Mouse (Mus musculus): ENCODE measurements around the gene Crocc2. TPM values are rescaled to one million over a fixed set of nuclear protein-coding genes. Genes with fewer than 3 reads are reported as not detected.
"Not testable (repeated sequence)": the region's sequence is repeated elsewhere in the genome, so short reads cannot be mapped to it uniquely, and the experiment has no call there.

The Crocc2 gene
- total and polyA plus RNA-seq, 3 experiments, result not detected

DNA sequence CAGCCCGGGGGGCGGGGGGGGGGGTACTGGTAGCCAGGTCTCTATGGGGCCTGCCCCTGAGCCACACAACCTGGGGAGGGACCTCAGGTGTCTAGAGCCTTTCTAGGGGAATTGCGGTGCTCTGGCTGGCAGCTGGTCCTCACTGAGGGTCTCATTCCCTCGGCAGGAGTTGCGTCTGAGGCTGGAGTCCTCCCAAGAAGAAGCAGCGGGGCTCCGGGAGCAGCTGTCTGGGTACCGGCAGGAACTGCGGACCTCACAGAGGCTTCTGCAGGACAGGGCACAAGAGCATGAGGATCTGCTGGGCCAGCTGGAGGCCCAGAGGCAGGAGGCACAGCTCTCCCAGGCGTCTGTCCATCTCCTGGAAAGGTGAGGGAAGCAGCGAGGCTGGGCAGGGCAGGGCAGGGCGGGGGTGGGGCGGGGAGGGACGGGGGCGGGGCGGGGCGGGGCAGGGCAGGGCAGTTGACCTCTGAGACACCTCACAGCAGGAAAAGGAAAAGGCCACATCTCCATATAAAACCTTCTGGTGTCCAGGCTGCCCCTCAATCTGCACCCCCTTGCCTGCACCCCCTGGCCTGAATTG is 22.3 kb downstream of the Crocc2 start:
- Histone ChIP-seq H3K4me2 (ENCODE audit: insufficient read depth, low read depth, poor library complexity, severe bottlenecking) (no peak overlapping the region), H3K9ac (ENCODE audit: insufficient read depth, low read depth) (no peak overlapping the region), H3K4me1 (ENCODE audit: control insufficient read depth in 1 of 2, insufficient read depth in 2 of 2) (no peaks in the 10 kb centered on the region), H3K9me3 (replicated peaks; ENCODE audit: low read length) (peaks cover 17% of the 10 kb centered on the region), H3K4me3 (replicated peaks in 1 of 3; ENCODE audit: low read depth in 2 of 3, low read length in 2 of 3, poor library complexity in 1 of 3) (no peak overlapping the region), H3K27ac (ENCODE audit: insufficient read depth, low read depth) (no peak overlapping the region), H3K27me3 (replicated peaks) (peaks cover 86% of the 10 kb centered on the region), H3K36me3 (replicated peaks in 1 of 2; ENCODE audit: control insufficient read depth in 1 of 2, insufficient read depth in 1 of 2, low read length in 1 of 2) (no peaks in the 10 kb centered on the region), H3K79me2 (replicated peaks; ENCODE audit: control insufficient read depth, extremely low read depth, insufficient read depth, poor library complexity, severe bottlenecking) (no peaks in the 10 kb centered on the region)
- in situ Hi-C loops (cut with MboI; ENCODE audit: low pct_ligation_motif_present, low pct_unique_long_range_greater_than_20kb, low sequenced_read_pairs), result loop anchor here (25.0 kb wide), 1 partner anchor 521 kb away; no protein-coding TSS in a partner anchor
- DNase-seq (ENCODE audit: extremely low read depth), result no peak
- dilution Hi-C loops (cut with MboI; ENCODE audit: extremely low pct_ligation_motif_present, extremely low pct_unique_long_range_greater_than_20kb, low sequenced_read_pairs), result no loop called here
- TF ChIP-seq TCF12 (IDR thresholded peaks at IDR 0.05; ENCODE audit: low read depth, low read length) (no peak), MXI1 (IDR thresholded peaks at IDR 0.05; ENCODE audit: low read depth, low read length) (no peak), UBTF (IDR thresholded peaks at IDR 0.05; ENCODE audit: low read depth, low read length) (no peak), HCFC1 (IDR thresholded peaks at IDR 0.05; ENCODE audit: low read depth, low read length) (no peak)

GRCm38 (mm10) chr1:93194961-93195360 is 26.4 kb downstream of the Crocc2 start:
- dilution Hi-C loops (cut with MboI; ENCODE audit: extremely low pct_ligation_motif_present, extremely low pct_unique_long_range_greater_than_20kb, low sequenced_read_pairs), result no loop called here
- Histone ChIP-seq H3K36me3 (replicated peaks in 1 of 2; ENCODE audit: control insufficient read depth in 1 of 2, insufficient read depth in 1 of 2, low read length in 1 of 2) (no peaks in the 10 kb centered on the region), H3K9me3 (replicated peaks; ENCODE audit: low read length) (peaks cover 29% of the 10 kb centered on the region), H3K27me3 (replicated peaks) (peaks cover 77% of the 10 kb centered on the region), H3K4me1 (ENCODE audit: control insufficient read depth in 1 of 2, insufficient read depth in 2 of 2) (no peaks in the 10 kb centered on the region), H3K4me2 (ENCODE audit: insufficient read depth, low read depth, poor library complexity, severe bottlenecking) (no peak overlapping the region), H3K4me3 (replicated peaks in 1 of 3; ENCODE audit: low read depth in 2 of 3, low read length in 2 of 3, poor library complexity in 1 of 3) (no peak overlapping the region), H3K27ac (ENCODE audit: insufficient read depth, low read depth) (no peak overlapping the region), H3K9ac (ENCODE audit: insufficient read depth, low read depth) (no peak overlapping the region), H3K79me2 (replicated peaks; ENCODE audit: control insufficient read depth, extremely low read depth, insufficient read depth, poor library complexity, severe bottlenecking) (no peaks in the 10 kb centered on the region)
- no peak for TF ChIP-seq POLR2AphosphoS2 (IDR thresholded peaks at IDR 0.05; ENCODE audit: low read depth, low read length)
- no peak for TF ChIP-seq ZMIZ1 (IDR thresholded peaks at IDR 0.05; ENCODE audit: low read depth, low read length)
- TF ChIP-seq ZNF384 (IDR thresholded peaks at IDR 0.05; ENCODE audit: low read depth, low read length), result no peak
- TF ChIP-seq MAFK (IDR thresholded peaks at IDR 0.05; ENCODE audit: insufficient replicate concordance, low read length), result no peak
- TF ChIP-seq RAD21 (IDR thresholded peaks at IDR 0.05; ENCODE audit: low read depth, low read length), result no peak
- TF ChIP-seq CHD2 (IDR thresholded peaks at IDR 0.05; ENCODE audit: low read length), result no peak
- TF ChIP-seq MEF2A (IDR thresholded peaks at IDR 0.05; ENCODE audit: borderline replicate concordance, low read depth, low read length), result no peak
- TF ChIP-seq ZC3H11A (IDR thresholded peaks at IDR 0.05; ENCODE audit: low read depth, low read length), result no peak
- no peak for TF ChIP-seq E2F4 (IDR thresholded peaks at IDR 0.05; ENCODE audit: insufficient replicate concordance, low read depth, low read length)
- TF ChIP-seq MAX (IDR thresholded peaks at IDR 0.05; ENCODE audit: low read length), result no peak
- in situ Hi-C loops (cut with MboI; ENCODE audit: low pct_ligation_motif_present, low pct_unique_long_range_greater_than_20kb, low sequenced_read_pairs), result loop anchor here (25.0 kb wide), 1 partner anchor 517 kb away; no protein-coding TSS in a partner anchor
- no peak for DNase-seq (ENCODE audit: extremely low read depth)

DNA sequence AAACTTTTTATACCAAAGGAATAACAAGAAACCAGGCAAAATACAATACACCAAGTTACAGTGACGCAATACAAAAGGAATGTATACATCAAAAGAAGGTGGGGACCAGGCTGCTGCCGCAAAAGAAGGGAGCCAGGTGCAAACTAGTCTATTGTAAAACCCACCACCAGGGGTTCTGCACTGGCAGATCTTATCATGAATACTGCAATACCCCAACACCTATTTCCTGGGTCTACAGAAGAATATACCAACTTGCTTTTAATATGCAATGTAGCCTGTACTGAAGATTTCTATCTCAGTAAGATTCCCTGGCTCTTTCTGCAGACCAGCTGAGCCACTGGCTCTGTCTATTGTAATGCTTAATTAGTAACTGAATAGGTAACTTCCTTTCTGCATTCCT is 28.9 kb downstream of the Crocc2 start:
- in situ Hi-C loops (cut with MboI; ENCODE audit: low pct_ligation_motif_present, low pct_unique_long_range_greater_than_20kb, low sequenced_read_pairs), result loop anchor here (25.0 kb wide), 1 partner anchor 515 kb away; no protein-coding TSS in a partner anchor

More for the DNA sequence above, 28.9 kb downstream of the Crocc2 start:
- H3K4me1 ChIP-seq (ENCODE audit: control insufficient read depth in 1 of 2, insufficient read depth in 2 of 2); H3K27ac ChIP-seq (ENCODE audit: insufficient read depth, low read depth); H3K4me2 ChIP-seq (ENCODE audit: insufficient read depth, low read depth, poor library complexity, severe bottlenecking); DNase-seq (ENCODE audit: extremely low read depth); H3K36me3 ChIP-seq (replicated peaks in 1 of 2; ENCODE audit: control insufficient read depth in 1 of 2, insufficient read depth in 1 of 2, low read length in 1 of 2); dilution Hi-C loops (cut with MboI; ENCODE audit: extremely low pct_ligation_motif_present, extremely low pct_unique_long_range_greater_than_20kb, low sequenced_read_pairs); H3K4me3 ChIP-seq (replicated peaks in 1 of 3; ENCODE audit: low read depth in 2 of 3, low read length in 2 of 3, poor library complexity in 1 of 3); H3K79me2 ChIP-seq (replicated peaks; ENCODE audit: control insufficient read depth, extremely low read depth, insufficient read depth, poor library complexity, severe bottlenecking); H3K9ac ChIP-seq (ENCODE audit: insufficient read depth, low read depth): not testable (repeated sequence)
- Histone ChIP-seq H3K9me3 (replicated peaks; ENCODE audit: low read length) (peaks cover 29% of the 10 kb centered on the region), H3K27me3 (replicated peaks) (peaks cover 80% of the 10 kb centered on the region)
